Mouse (Mus musculus): Measurements from ENCODE around the gene Dtd2. TPM values are rescaled to one million over a fixed set of nuclear protein-coding genes. Genes with fewer than 3 reads are reported as not detected.

Dtd2 gene
- 28.8 and 30.2 TPM in 2 replicates for polyA plus RNA-seq (2014; fragmentation: Nextera tagmentation; extraction: Ambion mirVana)

- ATAC-seq (ENCODE audit: low FRiP score, low TSS enrichment), result peak; percentile 98
- Histone ChIP-seq H3K9me3 (ENCODE audit: control insufficient read depth, low read length) (no peaks in the 10 kb centered on the region), H3K9ac (ENCODE audit: low read depth, low read length) (peak within 1 kb of the TSS; percentile 62), H3K4me2 (replicated peaks; ENCODE audit: low read depth, low read length) (peak within 1 kb of the TSS; percentile 68), H3K4me3 (ENCODE audit: low read length) (peak within 1 kb of the TSS; percentile 63), H3K36me3 (ENCODE audit: control insufficient read depth, insufficient read depth, low read length) (no peaks in the 10 kb centered on the region), H3K27ac (ENCODE audit: low read depth, low read length) (peak within 1 kb of the TSS; percentile 13; the same call in 1 of the 2 replicates), H3K27me3 (ENCODE audit: control insufficient read depth, insufficient read depth, low read length) (no peaks in the 10 kb centered on the region), H3K4me1 (ENCODE audit: control insufficient read depth, insufficient read depth, low read length) (no peaks in the 10 kb centered on the region)
- 3% methylated on average over 46 of the region's 46 CpGs for WGBS
These were observed at the start of gene Dtd2 for GRCm38 (mm10) chr12:52005877-52006632. Gene Dtd2, minus strand, starts transcription at chr12:52006501.

GRCm38 (mm10) chr12:52049324-52049723, 43.0 kb upstream of the Dtd2 start:
- ATAC-seq (ENCODE audit: low FRiP score, low TSS enrichment), result no peak
- Histone ChIP-seq H3K4me3 (ENCODE audit: low read length) (no peak overlapping the region), H3K36me3 (ENCODE audit: control insufficient read depth, insufficient read depth, low read length) (no peaks in the 10 kb centered on the region), H3K9me3 (ENCODE audit: control insufficient read depth, low read length) (no peaks in the 10 kb centered on the region), H3K4me1 (ENCODE audit: control insufficient read depth, insufficient read depth, low read length) (no peaks in the 10 kb centered on the region), H3K27ac (ENCODE audit: low read depth, low read length) (no peak overlapping the region), H3K9ac (ENCODE audit: low read depth, low read length) (no peak overlapping the region), H3K4me2 (replicated peaks; ENCODE audit: low read depth, low read length) (no peak overlapping the region), H3K27me3 (ENCODE audit: control insufficient read depth, insufficient read depth, low read length) (no peaks in the 10 kb centered on the region)
- 63% methylated on average over 2 of the region's 2 CpGs for WGBS

- Histone ChIP-seq H3K27ac (ENCODE audit: low read depth, low read length) (no peak overlapping the region), H3K9me3 (ENCODE audit: control insufficient read depth, low read length) (no peaks in the 10 kb centered on the region), H3K4me3 (ENCODE audit: low read length) (no peak overlapping the region), H3K9ac (ENCODE audit: low read depth, low read length) (no peak overlapping the region), H3K4me2 (replicated peaks; ENCODE audit: low read depth, low read length) (no peak overlapping the region), H3K36me3 (ENCODE audit: control insufficient read depth, insufficient read depth, low read length) (no peaks in the 10 kb centered on the region), H3K27me3 (ENCODE audit: control insufficient read depth, insufficient read depth, low read length) (no peaks in the 10 kb centered on the region), H3K4me1 (ENCODE audit: control insufficient read depth, insufficient read depth, low read length) (no peaks in the 10 kb centered on the region)
- 88% methylated on average over 4 of the region's 4 CpGs for WGBS
- no peak for ATAC-seq (ENCODE audit: low FRiP score, low TSS enrichment)
These were observed 40.1 kb upstream of the Dtd2 start for GRCm38 (mm10) chr12:52046371-52046770.

- Histone ChIP-seq H3K36me3 (ENCODE audit: control insufficient read depth, insufficient read depth, low read length) (no peaks in the 10 kb centered on the region), H3K9me3 (ENCODE audit: control insufficient read depth, low read length) (no peaks in the 10 kb centered on the region), H3K4me2 (replicated peaks; ENCODE audit: low read depth, low read length) (no peak overlapping the region), H3K4me3 (ENCODE audit: low read length) (no peak overlapping the region), H3K27me3 (ENCODE audit: control insufficient read depth, insufficient read depth, low read length) (no peaks in the 10 kb centered on the region), H3K9ac (ENCODE audit: low read depth, low read length) (no peak overlapping the region), H3K27ac (ENCODE audit: low read depth, low read length) (no peak overlapping the region), H3K4me1 (ENCODE audit: control insufficient read depth, insufficient read depth, low read length) (no peaks in the 10 kb centered on the region)
- no peak for ATAC-seq (ENCODE audit: low FRiP score, low TSS enrichment)
- WGBS, result 79% methylated on average over 10 of the region's 10 CpGs
These were observed 36.6 kb upstream of the Dtd2 start for GRCm38 (mm10) chr12:52042818-52043336.

- H3K4me1 ChIP-seq (ENCODE audit: control insufficient read depth, insufficient read depth, low read length), result no peaks in the 10 kb centered on the region
These were observed 32.1 kb upstream of the Dtd2 start for GRCm38 (mm10) chr12:52038352-52038751.

GRCm38 (mm10) chr12:52034956-52035355, 28.7 kb upstream of the Dtd2 start:
- Histone ChIP-seq H3K27me3 (ENCODE audit: control insufficient read depth, insufficient read depth, low read length) (no peaks in the 10 kb centered on the region), H3K9ac (ENCODE audit: low read depth, low read length) (no peak overlapping the region), H3K4me2 (replicated peaks; ENCODE audit: low read depth, low read length) (no peak overlapping the region), H3K4me3 (ENCODE audit: low read length) (no peak overlapping the region), H3K4me1 (ENCODE audit: control insufficient read depth, insufficient read depth, low read length) (no peaks in the 10 kb centered on the region), H3K27ac (ENCODE audit: low read depth, low read length) (no peak overlapping the region), H3K36me3 (ENCODE audit: control insufficient read depth, insufficient read depth, low read length) (no peaks in the 10 kb centered on the region), H3K9me3 (ENCODE audit: control insufficient read depth, low read length) (no peaks in the 10 kb centered on the region)
- WGBS, result 88% methylated on average over 3 of the region's 3 CpGs
- no peak for ATAC-seq (ENCODE audit: low FRiP score, low TSS enrichment)

More at GRCm38 (mm10) chr12:52038352-52038751, 32.1 kb upstream of the Dtd2 start:
- Histone ChIP-seq H3K4me2 (replicated peaks; ENCODE audit: low read depth, low read length) (no peak overlapping the region), H3K4me3 (ENCODE audit: low read length) (no peak overlapping the region), H3K27ac (ENCODE audit: low read depth, low read length) (no peak overlapping the region), H3K9ac (ENCODE audit: low read depth, low read length) (no peak overlapping the region), H3K9me3 (ENCODE audit: control insufficient read depth, low read length) (no peaks in the 10 kb centered on the region), H3K27me3 (ENCODE audit: control insufficient read depth, insufficient read depth, low read length) (no peaks in the 10 kb centered on the region), H3K36me3 (ENCODE audit: control insufficient read depth, insufficient read depth, low read length) (no peaks in the 10 kb centered on the region)
- 61% methylated on average over 3 of the region's 3 CpGs for WGBS
- peak; percentile 64; the same call in 1 of the 2 replicates for ATAC-seq (ENCODE audit: low FRiP score, low TSS enrichment)

- no peaks in the 10 kb centered on the region for H3K27me3 ChIP-seq (ENCODE audit: control insufficient read depth, insufficient read depth, low read length)
- H3K4me1 ChIP-seq (ENCODE audit: control insufficient read depth, insufficient read depth, low read length), result no peaks in the 10 kb centered on the region
- 90% methylated on average over 6 of the region's 6 CpGs for WGBS
- no peaks in the 10 kb centered on the region for H3K36me3 ChIP-seq (ENCODE audit: control insufficient read depth, insufficient read depth, low read length)
- no peak overlapping the region for H3K9ac ChIP-seq (ENCODE audit: low read depth, low read length)
- H3K4me3 ChIP-seq (ENCODE audit: low read length), result no peak overlapping the region
- H3K27ac ChIP-seq (ENCODE audit: low read depth, low read length), result no peak overlapping the region
- H3K9me3 ChIP-seq (ENCODE audit: control insufficient read depth, low read length), result no peaks in the 10 kb centered on the region
- no peak for ATAC-seq (ENCODE audit: low FRiP score, low TSS enrichment)
- no peak overlapping the region for H3K4me2 ChIP-seq (replicated peaks; ENCODE audit: low read depth, low read length)
These were observed 26.0 kb upstream of the Dtd2 start for GRCm38 (mm10) chr12:52032276-52032675.

GRCm38 (mm10) chr12:52027963-52028362, 21.7 kb upstream of the Dtd2 start, which contains the start of gene Gpr33:
Gene Gpr33, minus strand, starts transcription at chr12:52028063.
- Histone ChIP-seq H3K27ac (ENCODE audit: low read depth, low read length) (no peak within 1 kb of the TSS), H3K4me2 (replicated peaks; ENCODE audit: low read depth, low read length) (no peak within 1 kb of the TSS), H3K4me1 (ENCODE audit: control insufficient read depth, insufficient read depth, low read length) (no peaks in the 10 kb centered on the region), H3K27me3 (ENCODE audit: control insufficient read depth, insufficient read depth, low read length) (no peaks in the 10 kb centered on the region), H3K4me3 (ENCODE audit: low read length) (no peak within 1 kb of the TSS), H3K36me3 (ENCODE audit: control insufficient read depth, insufficient read depth, low read length) (no peaks in the 10 kb centered on the region), H3K9ac (ENCODE audit: low read depth, low read length) (no peak within 1 kb of the TSS), H3K9me3 (ENCODE audit: control insufficient read depth, low read length) (no peaks in the 10 kb centered on the region)
- ATAC-seq (ENCODE audit: low FRiP score, low TSS enrichment), result no peak
- WGBS, result 92% methylated on average over 3 of the region's 3 CpGs

- Histone ChIP-seq H3K27me3 (ENCODE audit: control insufficient read depth, insufficient read depth, low read length) (no peaks in the 10 kb centered on the region), H3K27ac (ENCODE audit: low read depth, low read length) (no peak overlapping the region), H3K36me3 (ENCODE audit: control insufficient read depth, insufficient read depth, low read length) (no peaks in the 10 kb centered on the region), H3K4me3 (ENCODE audit: low read length) (no peak overlapping the region), H3K4me1 (ENCODE audit: control insufficient read depth, insufficient read depth, low read length) (no peaks in the 10 kb centered on the region), H3K4me2 (replicated peaks; ENCODE audit: low read depth, low read length) (no peak overlapping the region), H3K9me3 (ENCODE audit: control insufficient read depth, low read length) (no peaks in the 10 kb centered on the region), H3K9ac (ENCODE audit: low read depth, low read length) (no peak overlapping the region)
- ATAC-seq (ENCODE audit: low FRiP score, low TSS enrichment), result no peak
- 72% methylated on average over 7 of the region's 7 CpGs for WGBS
These were observed 8.3 kb upstream of the Dtd2 start for GRCm38 (mm10) chr12:52014494-52015029.

Data from kidney, embryonic 14.5 days (tissue).